Mouse (Mus musculus) heart, postnatal 4 days (tissue): Measurements from ENCODE around the gene C030005K15Rik. TPM values are rescaled to one million over a fixed set of nuclear protein-coding genes. Genes with fewer than 3 reads are reported as not detected.
"Not testable (repeated sequence)": the region's sequence is repeated elsewhere in the genome, so short reads cannot be mapped to it uniquely, and the experiment has no call there.

Experiments
- DNase-seq: peaks from one replicate; pipeline ENCODE4 v3.0.0; 2021
- total RNA-seq, 2 experiments: library from RNA; stranded (reverse); gene quantifications; 2 replicates each; pipeline ENCODE4 v1.2.3; 2021

The C030005K15Rik gene
- not detected for total RNA-seq

GRCm38 (mm10) chr10:97726655-97727054 lies at the start of gene C030005K15Rik:
Gene C030005K15Rik, minus strand, starts transcription at chr10:97726755.
- not testable (repeated sequence) for DNase-seq

GRCm38 (mm10) chr10:97768171-97768749 lies 41.7 kb upstream of the C030005K15Rik start:
- DNase-seq = no peak

- DNase-seq = no peak
These were observed 27.3 kb upstream of the C030005K15Rik start for GRCm38 (mm10) chr10:97753821-97754220.

- DNase-seq = no peak
These were observed 20.7 kb upstream of the C030005K15Rik start for GRCm38 (mm10) chr10:97747231-97747630.

- DNase-seq = no peak
These were observed 626 bp downstream of the C030005K15Rik start for GRCm38 (mm10) chr10:97725929-97726328.

- DNase-seq = no peak
These were observed 3.8 kb downstream of the C030005K15Rik start for GRCm38 (mm10) chr10:97722709-97723108.

- no peak for DNase-seq
These were observed 5.9 kb downstream of the C030005K15Rik start for GRCm38 (mm10) chr10:97720625-97721024.

GRCm38 (mm10) chr10:97718021-97718420 lies 8.5 kb downstream of the C030005K15Rik start:
- DNase-seq = no peak

- no peak for DNase-seq
These were observed 9.3 kb downstream of the C030005K15Rik start for GRCm38 (mm10) chr10:97717233-97717632.

GRCm38 (mm10) chr10:97715289-97715906 lies 11.2 kb downstream of the C030005K15Rik start:
- no peak for DNase-seq

- DNase-seq = no peak
These were observed 12.0 kb downstream of the C030005K15Rik start for GRCm38 (mm10) chr10:97714584-97714983.

- peak; percentile 40 for DNase-seq
These were observed 13.9 kb downstream of the C030005K15Rik start for GRCm38 (mm10) chr10:97712687-97713086.

- peak; percentile 53 for DNase-seq
These were observed 22.0 kb downstream of the C030005K15Rik start for GRCm38 (mm10) chr10:97704562-97704961.

GRCm38 (mm10) chr10:97702321-97702720 lies 24.2 kb downstream of the C030005K15Rik start:
- DNase-seq = no peak

- no peak for DNase-seq
These were observed 33.0 kb downstream of the C030005K15Rik start for GRCm38 (mm10) chr10:97693398-97694135.

- peak; percentile 5 for DNase-seq
These were observed 33.6 kb downstream of the C030005K15Rik start, which contains the start of gene Ccer1 for GRCm38 (mm10) chr10:97692913-97693312. Gene Ccer1, plus strand, starts transcription at chr10:97693059.

- no peak for DNase-seq
These were observed 37.1 kb downstream of the C030005K15Rik start for GRCm38 (mm10) chr10:97689425-97689824.

- DNase-seq = peak; percentile 14
These were observed 39.4 kb downstream of the C030005K15Rik start for GRCm38 (mm10) chr10:97687198-97687597.

- DNase-seq = no peak
These were observed 43.6 kb downstream of the C030005K15Rik start for GRCm38 (mm10) chr10:97682981-97683380.
